Mouse (Mus musculus): ENCODE data around the gene Zfp652. TPM values are rescaled to one million over a fixed set of nuclear protein-coding genes. Genes with fewer than 3 reads are reported as not detected.
A peak's percentile ranks its signal among the peaks of the same experiment; 100 is the strongest.

The Zfp652 gene
- polyA plus RNA-seq, 1 experiment from 2014 or later, result 26.1 TPM

DNA sequence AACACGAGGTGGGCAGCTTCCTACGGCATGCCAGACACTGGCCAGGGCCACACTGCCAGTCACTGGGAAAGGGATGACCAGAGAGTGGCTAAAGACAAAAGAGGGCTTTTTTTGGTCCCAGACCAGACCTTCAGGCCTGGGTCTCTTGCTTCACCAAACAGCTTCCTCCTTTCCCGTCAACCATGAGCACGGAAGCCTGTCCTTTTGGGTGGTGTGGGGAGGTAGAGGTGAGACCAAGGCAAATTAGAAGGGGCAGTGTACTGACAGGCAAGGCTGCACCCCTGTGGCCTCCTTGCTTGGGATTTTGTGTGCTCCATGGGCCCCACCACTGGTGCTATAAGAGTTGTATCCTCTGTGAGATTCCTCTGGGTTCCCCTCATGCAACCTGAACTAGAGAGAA is 126.1 kb downstream of the Zfp652 start:
- no peak overlapping the region for H3K27ac ChIP-seq
- H3K36me3 ChIP-seq, result no peaks in the 10 kb centered on the region
- H3K4me1 ChIP-seq, result peaks cover 7% of the 10 kb centered on the region
- 77% methylated on average over 4 of the region's 4 CpGs for WGBS
- H3K9ac ChIP-seq, result no peak overlapping the region
- ATAC-seq (ENCODE audit: low FRiP score, low read depth), result no peak
- no peak overlapping the region for H3K4me2 ChIP-seq (replicated peaks)
- H3K27me3 ChIP-seq (replicated peaks), result peaks cover 43% of the 10 kb centered on the region
- H3K9me3 ChIP-seq, result no peaks in the 10 kb centered on the region
- no peak overlapping the region for H3K4me3 ChIP-seq

- Histone ChIP-seq H3K27ac (no peak overlapping the region), H3K9ac (no peak overlapping the region), H3K4me3 (no peak overlapping the region), H3K4me1 (peaks cover 2% of the 10 kb centered on the region), H3K9me3 (no peaks in the 10 kb centered on the region), H3K36me3 (no peaks in the 10 kb centered on the region), H3K27me3 (replicated peaks) (peaks cover 36% of the 10 kb centered on the region), H3K4me2 (replicated peaks) (no peak overlapping the region)
- WGBS, result 72% methylated on average over 8 of the region's 8 CpGs
- no peak for ATAC-seq (ENCODE audit: low FRiP score, low read depth)
Measured at GRCm38 (mm10) chr11:95838999-95839868, 126.8 kb downstream of the Zfp652 start.

- no peak overlapping the region for H3K9ac ChIP-seq
- H3K36me3 ChIP-seq, result no peaks in the 10 kb centered on the region
- no peak overlapping the region for H3K4me3 ChIP-seq
- H3K27ac ChIP-seq, result no peak overlapping the region
- H3K27me3 ChIP-seq (replicated peaks), result peaks cover 20% of the 10 kb centered on the region
- ATAC-seq (ENCODE audit: low FRiP score, low read depth), result no peak
- 73% methylated on average over 5 of the region's 5 CpGs for WGBS
- H3K9me3 ChIP-seq, result no peaks in the 10 kb centered on the region
- no peak overlapping the region for H3K4me2 ChIP-seq (replicated peaks)
- H3K4me1 ChIP-seq, result no peaks in the 10 kb centered on the region
Measured at GRCm38 (mm10) chr11:95840694-95841497, 128.4 kb downstream of the Zfp652 start.

- no peak for ATAC-seq (ENCODE audit: low FRiP score, low read depth)
- Histone ChIP-seq H3K27me3 (replicated peaks) (peaks cover 14% of the 10 kb centered on the region), H3K4me1 (no peaks in the 10 kb centered on the region), H3K27ac (no peak overlapping the region), H3K9me3 (no peaks in the 10 kb centered on the region), H3K4me3 (no peak overlapping the region), H3K4me2 (replicated peaks) (peak overlapping the region; percentile 22; the same call in 1 of the 2 replicates), H3K9ac (no peak overlapping the region), H3K36me3 (no peaks in the 10 kb centered on the region)
- WGBS, result 61% methylated on average over 10 of the region's 10 CpGs
Measured at GRCm38 (mm10) chr11:95841498-95841830, 129.0 kb downstream of the Zfp652 start.

DNA sequence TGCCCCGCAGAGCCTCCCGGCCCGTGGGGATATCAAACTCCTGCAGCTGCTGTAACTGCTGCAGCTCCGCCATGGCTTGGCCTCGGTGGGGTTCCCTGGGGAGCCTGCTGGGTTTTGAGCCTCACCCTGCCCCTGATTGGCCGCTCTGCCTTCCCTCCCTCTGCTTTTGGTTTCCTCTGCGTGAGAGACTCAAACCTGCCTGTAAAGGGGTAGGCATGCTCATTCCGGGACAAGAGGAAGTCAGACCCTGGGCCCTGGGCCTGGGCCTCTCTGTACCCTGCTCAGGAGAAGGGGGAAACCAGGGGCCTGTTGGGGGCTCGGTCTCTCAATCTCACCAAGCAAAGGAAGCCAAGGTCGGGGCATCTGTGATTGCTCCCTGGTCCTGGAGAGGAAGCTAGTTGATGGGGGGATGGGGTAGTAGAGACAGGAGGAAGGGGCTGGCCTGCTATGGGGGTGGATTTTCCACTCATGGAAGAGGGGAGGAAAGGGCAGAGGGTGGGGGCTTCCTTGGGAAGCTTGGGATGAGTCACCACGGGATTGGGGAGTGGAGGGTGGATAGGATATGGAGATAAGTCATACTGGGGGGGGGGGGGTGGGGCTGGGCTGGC is 129.7 kb downstream of the Zfp652 start, which contains the start of gene Abi3:
Gene Abi3 (minus strand): TSS at position 403 of the 608 bp plus-strand sequence.
- Histone ChIP-seq H3K9me3 (no peaks in the 10 kb centered on the region), H3K9ac (no peak within 1 kb of the TSS), H3K4me1 (no peaks in the 10 kb centered on the region), H3K36me3 (no peaks in the 10 kb centered on the region), H3K4me2 (replicated peaks) (peak within 1 kb of the TSS; percentile 22; the same call in 1 of the 2 replicates), H3K27ac (no peak within 1 kb of the TSS), H3K4me3 (no peak within 1 kb of the TSS), H3K27me3 (replicated peaks) (peaks cover 8% of the 10 kb centered on the region)
- 12% methylated on average over 11 of the region's 11 CpGs for WGBS
- no peak for ATAC-seq (ENCODE audit: low FRiP score, low read depth)

- Histone ChIP-seq H3K4me3 (no peak overlapping the region), H3K27me3 (replicated peaks) (peaks cover 3% of the 10 kb centered on the region; the same call in 1 of the 2 replicates)
Measured at GRCm38 (mm10) chr11:95842953-95843352, 130.5 kb downstream of the Zfp652 start.

GRCm38 (mm10) chr11:95843421-95843950 is 131.0 kb downstream of the Zfp652 start:
- no peak overlapping the region for H3K4me3 ChIP-seq
- H3K27ac ChIP-seq, result no peak overlapping the region
- ATAC-seq (ENCODE audit: low FRiP score, low read depth), result no peak

More at GRCm38 (mm10) chr11:95842953-95843352, 130.5 kb downstream of the Zfp652 start:
- 75% methylated on average over 5 of the region's 5 CpGs for WGBS
- Histone ChIP-seq H3K27ac (no peak overlapping the region), H3K4me1 (no peaks in the 10 kb centered on the region), H3K9ac (no peak overlapping the region), H3K36me3 (no peaks in the 10 kb centered on the region), H3K4me2 (replicated peaks) (no peak overlapping the region), H3K9me3 (no peaks in the 10 kb centered on the region)
- ATAC-seq (ENCODE audit: low FRiP score, low read depth), result no peak

DNA sequence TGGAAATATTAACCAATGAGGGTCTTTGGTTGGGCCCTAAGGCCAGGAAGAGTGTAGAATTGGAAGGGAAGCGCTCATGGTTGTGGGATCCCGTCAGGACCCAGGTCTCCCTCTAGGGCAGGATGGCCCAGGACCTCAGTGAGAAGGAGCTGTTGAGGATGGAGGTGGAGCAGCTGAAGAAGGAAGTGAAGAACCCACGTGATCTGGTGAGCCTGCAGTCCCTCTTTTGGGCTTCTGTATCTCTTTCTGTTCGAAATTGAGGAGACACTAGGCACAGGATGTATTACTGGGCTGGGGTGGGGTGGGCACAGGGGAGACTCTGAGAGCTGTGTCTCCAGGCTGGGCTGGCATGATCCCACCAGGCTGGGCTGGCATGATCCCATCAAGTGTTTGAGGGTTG is 132.5 kb downstream of the Zfp652 start:
- Histone ChIP-seq H3K9me3 (no peaks in the 10 kb centered on the region), H3K4me3 (no peak overlapping the region), H3K4me1 (no peaks in the 10 kb centered on the region), H3K27me3 (replicated peaks) (peaks cover 3% of the 10 kb centered on the region; the same call in 1 of the 2 replicates), H3K9ac (no peak overlapping the region), H3K36me3 (no peaks in the 10 kb centered on the region), H3K27ac (no peak overlapping the region), H3K4me2 (replicated peaks) (no peak overlapping the region)
- 74% methylated on average over 4 of the region's 4 CpGs for WGBS
- ATAC-seq (ENCODE audit: low FRiP score, low read depth), result no peak

More at GRCm38 (mm10) chr11:95843421-95843950, 131.0 kb downstream of the Zfp652 start:
- Histone ChIP-seq H3K4me1 (no peaks in the 10 kb centered on the region), H3K4me2 (replicated peaks) (no peak overlapping the region), H3K36me3 (no peaks in the 10 kb centered on the region), H3K9me3 (no peaks in the 10 kb centered on the region), H3K27me3 (replicated peaks) (peaks cover 3% of the 10 kb centered on the region; the same call in 1 of the 2 replicates), H3K9ac (no peak overlapping the region)
- WGBS, result 53% methylated on average over 6 of the region's 6 CpGs

GRCm38 (mm10) chr11:95850898-95851297 is 138.4 kb downstream of the Zfp652 start:
- Histone ChIP-seq H3K27me3 (replicated peaks) (no peaks in the 10 kb centered on the region), H3K4me1 (no peaks in the 10 kb centered on the region), H3K9me3 (no peaks in the 10 kb centered on the region), H3K36me3 (no peaks in the 10 kb centered on the region), H3K27ac (no peak overlapping the region), H3K4me2 (replicated peaks) (no peak overlapping the region), H3K4me3 (no peak overlapping the region), H3K9ac (no peak overlapping the region)
- 74% methylated on average over 2 of the region's 2 CpGs for WGBS
- ATAC-seq (ENCODE audit: low FRiP score, low read depth), result no peak

DNA sequence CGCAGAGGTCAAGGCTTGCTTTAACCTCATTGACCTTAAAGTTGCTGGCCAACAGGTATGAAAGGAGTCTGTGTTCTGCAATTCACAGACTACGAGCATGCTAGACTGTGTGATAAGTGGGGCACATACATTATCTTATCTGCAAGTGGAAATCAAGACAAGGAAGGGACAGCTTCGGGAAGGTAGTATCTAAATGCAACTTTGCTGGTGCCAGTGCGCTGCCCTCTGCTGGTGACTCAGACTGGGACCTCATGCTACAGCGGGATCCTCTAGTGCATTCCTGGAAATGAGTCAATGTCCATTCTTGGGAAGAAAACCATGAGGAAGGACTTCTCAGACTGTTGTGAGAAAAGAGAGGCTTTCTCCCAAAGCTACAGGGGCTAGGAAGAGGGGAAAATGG is 141.2 kb downstream of the Zfp652 start:
- Histone ChIP-seq H3K4me1 (0 out of 2 replicates have a peak, but pooled peaks cover 8% of the 10 kb centered on the region), H3K9me3 (no peaks in the 10 kb centered on the region), H3K36me3 (no peaks in the 10 kb centered on the region), H3K4me2 (replicated peaks) (no peak overlapping the region), H3K27ac (no peak overlapping the region), H3K9ac (no peak overlapping the region), H3K27me3 (replicated peaks) (no peaks in the 10 kb centered on the region), H3K4me3 (no peak overlapping the region)
- WGBS, result 58% methylated on average over 5 of the region's 5 CpGs
- ATAC-seq (ENCODE audit: low FRiP score, low read depth), result no peak

DNA sequence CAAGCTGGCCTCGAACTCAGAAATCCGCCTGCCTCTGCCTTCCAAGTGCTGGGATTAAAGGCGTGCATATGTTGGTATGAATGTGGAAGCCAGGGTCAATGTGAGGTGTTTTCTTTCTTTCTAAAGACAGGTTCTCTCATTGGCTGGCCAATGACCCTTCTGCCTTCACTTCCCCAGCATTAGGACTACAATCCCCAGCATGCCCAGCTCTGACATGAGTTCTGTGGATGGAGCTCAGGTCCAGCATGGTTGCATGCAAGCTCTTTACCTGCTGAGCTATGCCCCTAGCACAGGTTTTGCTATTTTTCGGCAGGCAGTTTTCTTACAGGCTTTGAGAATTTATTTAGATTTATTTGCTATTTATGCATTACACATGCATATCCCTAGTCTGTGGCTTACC is 144.8 kb downstream of the Zfp652 start:
- H3K4me3 ChIP-seq, result no peak overlapping the region
- H3K9ac ChIP-seq, result no peak overlapping the region
- H3K27me3 ChIP-seq (replicated peaks), result no peaks in the 10 kb centered on the region
- H3K4me1 ChIP-seq, result peaks cover 18% of the 10 kb centered on the region
- no peaks in the 10 kb centered on the region for H3K9me3 ChIP-seq
- ATAC-seq (ENCODE audit: low FRiP score, low read depth), result no peak
- no peaks in the 10 kb centered on the region for H3K36me3 ChIP-seq
- 81% methylated on average over 4 of the region's 4 CpGs for WGBS
- H3K4me2 ChIP-seq (replicated peaks), result peak overlapping the region; percentile 73
- H3K27ac ChIP-seq, result no peak overlapping the region

All from neural tube, embryonic 12.5 days (tissue).